Mouse (Mus musculus): Measurements from ENCODE around the gene Carns1.

GRCm38 (mm10) chr19:4119716-4120487, 55.4 kb downstream of the Carns1 start:
- TF ChIP-seq CTCF (conservative IDR thresholded peaks at IDR 0.05 in 1 of 2, IDR thresholded peaks at IDR 0.05 in 1 of 2; ENCODE audit: low read depth in 2 of 2, low read length in 2 of 2), result no peak
- no peak for TF ChIP-seq BHLHE40 (IDR thresholded peaks at IDR 0.05; ENCODE audit: low read depth, low read length)
- TF ChIP-seq GABPA (IDR thresholded peaks at IDR 0.05; ENCODE audit: insufficient replicate concordance, low read depth, low read length), result no peak
- no peak for TF ChIP-seq MAZ (IDR thresholded peaks at IDR 0.05; ENCODE audit: low read depth, low read length)
- TF ChIP-seq TBP (conservative IDR thresholded peaks at IDR 0.05; ENCODE audit: low read depth, low read length), result no peak
- no peak for TF ChIP-seq EP300 (IDR thresholded peaks at IDR 0.05; ENCODE audit: low read length)
- TF ChIP-seq USF2 (conservative IDR thresholded peaks at IDR 0.05; ENCODE audit: low read depth, low read length), result no peak
- TF ChIP-seq MYC (IDR thresholded peaks at IDR 0.05; ENCODE audit: low read depth, low read length), result no peak
